Mouse (Mus musculus) thymus, adult 2 months (tissue): ENCODE data around the gene Mmp14.

Source experiments
- CTCF ChIP-seq: fragments of 200-500 bp; IDR thresholded peaks from 2 replicates; pipeline ENCODE4 v1.5.1; 2012; ENCODE audit warnings: mild to moderate bottlenecking, control low read depth, low read length, moderate library complexity, borderline replicate concordance; ENCODE audit not compliant: control insufficient read depth, poor library complexity, insufficient read depth; ENCODE audit errors: extremely low read depth
- POLR2A ChIP-seq: fragments of 200-500 bp; IDR thresholded peaks from 2 replicates; pipeline ENCODE4 v1.6.1; 2012; ENCODE audit warnings: mild to moderate bottlenecking, low read length, control low read depth, moderate library complexity; ENCODE audit not compliant: control insufficient read depth, poor library complexity, insufficient read depth; ENCODE audit errors: extremely low read depth

DNA sequence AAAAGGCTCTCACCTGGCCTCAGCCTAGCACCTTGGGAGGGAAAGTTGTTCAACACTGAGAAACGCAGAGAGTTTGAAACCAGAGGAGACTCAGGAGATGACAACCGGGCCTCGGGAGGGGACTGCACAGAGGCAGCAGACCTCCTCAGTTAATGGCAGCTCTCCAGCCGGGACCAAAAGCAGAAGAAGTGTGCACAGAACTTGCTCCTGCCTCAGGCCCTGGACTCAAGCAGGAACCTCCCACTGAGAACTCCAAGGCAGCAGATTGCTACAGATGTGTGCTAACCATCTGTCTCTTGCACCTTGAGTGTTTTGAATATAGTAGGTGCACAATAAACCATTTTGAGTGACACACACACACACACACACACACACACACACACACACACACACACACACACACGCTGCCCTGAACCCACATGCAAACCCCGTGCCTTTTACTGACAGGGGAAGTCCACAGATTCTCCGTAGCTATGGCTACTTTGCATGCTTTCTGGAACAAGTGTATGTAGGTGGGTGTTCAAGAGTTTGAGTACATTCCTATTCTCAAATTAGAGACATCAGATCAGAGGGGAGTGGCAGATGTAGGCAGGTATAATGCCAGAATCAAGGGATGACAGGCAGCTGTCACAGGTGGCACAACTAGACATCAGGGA is 33.4 kb upstream of the Mmp14 start:
- TF ChIP-seq CTCF (no peak), POLR2A (no peak)
